9 mouse cellular contexts compared by ENCODE assay signal in genomic region chr7:145106494-145106849, GRCm38 (mm10).
DNase-seq lines count a peak whose midpoint lies in the region; ATAC-seq and TF ChIP-seq lines count a peak whose summit lies in the region.
"Had no signal": no experiment of that assay in that cellular context is flagged by ENCODE, and none has a peak within 500 bp of the region (broad histone marks: within the 10 kb centered on the region; RNA-seq: fewer than 3 reads in every experiment).

No protein-coding gene starts in this region.

- H3K27me3 ChIP-seq in forebrain, embryonic 12.5 days, result no peaks in the 10 kb centered on the region

- WGBS in forebrain, embryonic 12.5 days, result 86% methylated on average over 4 of the region's 4 CpGs

- H3K36me3 ChIP-seq in forebrain, embryonic 12.5 days (replicated peaks), result no peaks in the 10 kb centered on the region
- H3K36me3 ChIP-seq: G1E had no signal

- intact Hi-C loops in left cerebral cortex, adult 2 months (cut with DNase I), result loop anchor here (1.0 kb wide), 1 partner anchor 91 kb away; no protein-coding TSS in a partner anchor
- intact Hi-C loops in left cerebral cortex, postnatal 10 days (cut with DNase I), result no loop called here
- intact Hi-C loops in heart, postnatal 10 days (cut with DNase I), result no loop called here

- no peak for ATAC-seq in forebrain, embryonic 12.5 days (ENCODE audit: low FRiP score)

- DNase-seq in left cerebral cortex, adult 2 months (ENCODE audit: extremely low spot score in 1 of 2, low spot score in 2 of 2), result peak; percentile 29 to 61
- no peak for DNase-seq in left cerebral cortex, postnatal 10 days (ENCODE audit: extremely low spot score in 1 of 2, low spot score in 2 of 2)
- peak; percentile 85 for DNase-seq in brain, adult 2 months (ENCODE audit: low read depth, low spot score)
- peak; percentile 63 to 66 for DNase-seq in heart, postnatal 10 days
- DNase-seq in right cerebral cortex, postnatal 36 days (ENCODE audit: low spot score in 2 of 2), result peak; percentile 51 to 55
- no peak for DNase-seq in B cell, adult 2 months
- no peak for DNase-seq in kidney, adult 18-20 months

- peaks cover 13% of the 10 kb centered on the region for H3K4me1 ChIP-seq in forebrain, embryonic 12.5 days

- no peaks in the 10 kb centered on the region for H3K9me3 ChIP-seq in forebrain, embryonic 12.5 days
- H3K9me3 ChIP-seq: G1E had no signal

- no peak overlapping the region for H3K4me3 ChIP-seq in left cerebral cortex, adult 2 months
- no peak overlapping the region for H3K4me3 ChIP-seq in forebrain, embryonic 12.5 days (replicated peaks)

- no peak overlapping the region for H3K9ac ChIP-seq in forebrain, embryonic 12.5 days

- H3K4me2 ChIP-seq in forebrain, embryonic 12.5 days, result no peak overlapping the region

- no peak overlapping the region for H3K27ac ChIP-seq in left cerebral cortex, adult 2 months
- H3K27ac ChIP-seq in forebrain, embryonic 12.5 days, result no peak overlapping the region

- TF ChIP-seq CTCF in left cerebral cortex, adult 2 months (IDR thresholded peaks at IDR 0.05), result no peak

Comparison
In these comparisons a context has a peak if more than half of its experiments do, and no peak if none do; other contexts are left out.
1. DNase-seq: peak in left cerebral cortex, adult 2 months (2 of 2), brain, adult 2 months (single experiment), heart, postnatal 10 days (2 of 2) and right cerebral cortex, postnatal 36 days (2 of 2); none in left cerebral cortex, postnatal 10 days (0 of 2), B cell, adult 2 months (0 of 2) and kidney, adult 18-20 months (single experiment).